Mouse (Mus musculus): ENCODE measurements around the gene Dagla.

Gene Dagla

GRCm38 (mm10) chr19:10307941-10308340, 3.3 kb upstream of the Dagla start:
- no peak for DNase-seq (ENCODE audit: low read depth, low spot score)

- no peak for DNase-seq (ENCODE audit: low read depth, low spot score)
These were observed 2.7 kb upstream of the Dagla start for GRCm38 (mm10) chr19:10307351-10307750.

- no peak for DNase-seq (ENCODE audit: low read depth, low spot score)
These were observed 2.0 kb upstream of the Dagla start for GRCm38 (mm10) chr19:10306521-10307243.

GRCm38 (mm10) chr19:10305640-10306039, 963 bp upstream of the Dagla start:
- DNase-seq (ENCODE audit: low read depth, low spot score), result peak; percentile 8

GRCm38 (mm10) chr19:10304395-10304794, 282 bp downstream of the Dagla start:
- DNase-seq (ENCODE audit: low read depth, low spot score), result no peak

GRCm38 (mm10) chr19:10302852-10303251, 1.8 kb downstream of the Dagla start:
- no peak for DNase-seq (ENCODE audit: low read depth, low spot score)

- DNase-seq (ENCODE audit: low read depth, low spot score), result no peak
These were observed 2.8 kb downstream of the Dagla start for GRCm38 (mm10) chr19:10301866-10302356.

GRCm38 (mm10) chr19:10301263-10301662, 3.4 kb downstream of the Dagla start:
- no peak for DNase-seq (ENCODE audit: low read depth, low spot score)

GRCm38 (mm10) chr19:10300809-10301208, 3.9 kb downstream of the Dagla start:
- no peak for DNase-seq (ENCODE audit: low read depth, low spot score)

GRCm38 (mm10) chr19:10298268-10298667, 6.4 kb downstream of the Dagla start:
- DNase-seq (ENCODE audit: low read depth, low spot score), result no peak

- DNase-seq (ENCODE audit: low read depth, low spot score), result no peak
These were observed 7.6 kb downstream of the Dagla start for GRCm38 (mm10) chr19:10297041-10297503.

GRCm38 (mm10) chr19:10296306-10296705, 8.4 kb downstream of the Dagla start:
- DNase-seq (ENCODE audit: low read depth, low spot score), result no peak

GRCm38 (mm10) chr19:10294631-10295562, 9.8 kb downstream of the Dagla start:
- no peak for DNase-seq (ENCODE audit: low read depth, low spot score)

- DNase-seq (ENCODE audit: low read depth, low spot score), result no peak
These were observed 10.7 kb downstream of the Dagla start for GRCm38 (mm10) chr19:10293987-10294386.

- no peak for DNase-seq (ENCODE audit: low read depth, low spot score)
These were observed 12.7 kb downstream of the Dagla start for GRCm38 (mm10) chr19:10291896-10292490.

GRCm38 (mm10) chr19:10290153-10290945, 14.3 kb downstream of the Dagla start:
- no peak for DNase-seq (ENCODE audit: low read depth, low spot score)

GRCm38 (mm10) chr19:10289609-10290150, 15.0 kb downstream of the Dagla start:
- no peak for DNase-seq (ENCODE audit: low read depth, low spot score)

GRCm38 (mm10) chr19:10288125-10289040, 16.3 kb downstream of the Dagla start:
- no peak for DNase-seq (ENCODE audit: low read depth, low spot score)

GRCm38 (mm10) chr19:10286458-10286872, 18.2 kb downstream of the Dagla start:
- no peak for DNase-seq (ENCODE audit: low read depth, low spot score)

Measured in CD4-positive, CD25-positive, alpha-beta regulatory T cell, adult 2 months (primary cell).